ENCODE assay signal across 31 mouse cellular contexts in the genomic region with DNA sequence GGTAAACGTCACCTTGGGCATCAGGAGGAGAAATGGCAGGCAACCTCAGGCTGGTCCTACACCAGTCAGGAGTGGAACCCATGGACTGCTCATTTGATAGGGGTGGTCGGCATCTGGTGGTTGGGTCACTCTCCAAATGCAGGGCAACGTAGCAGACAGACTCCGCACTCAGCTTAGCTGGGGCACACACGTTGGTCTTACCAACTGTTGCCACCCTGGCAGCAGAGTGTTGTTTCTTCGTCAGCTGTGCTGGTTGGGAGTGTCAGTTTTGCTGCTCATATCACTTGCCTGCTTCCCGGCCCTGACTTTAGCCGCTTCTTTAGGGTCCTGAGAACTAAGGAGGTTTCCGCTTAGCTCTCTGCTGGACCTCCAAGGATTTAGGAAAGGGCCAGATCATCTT. TPM values are rescaled to one million over a fixed set of nuclear protein-coding genes. Genes with fewer than 3 reads are reported as not detected.
"Had no signal": no experiment of that assay in that cellular context is flagged by ENCODE, and none has a peak within 500 bp of the region (broad histone marks: within the 10 kb centered on the region; RNA-seq: fewer than 3 reads in every experiment).

No protein-coding gene starts in this region.

- H3K4me2 ChIP-seq: embryonic facial prominence, embryonic 12.5 days; embryonic facial prominence, embryonic 13.5 days; embryonic facial prominence, embryonic 15.5 days; forebrain, embryonic 12.5 days; forebrain, embryonic 13.5 days; forebrain, embryonic 15.5 days had no signal

- DNase-seq: cerebellum, adult 2 months; cerebellum, adult 8-10 months; cerebellum, adult 9-10 months; cerebellum, adult 9-11 months; cerebellum, postnatal 10 days; cerebellum, postnatal 14 days; cerebellum, postnatal 25 days; cerebellum, postnatal 36 days; embryo, embryonic 11 days; forebrain, postnatal 0 days; gastrocnemius, adult 2 months; gastrocnemius, postnatal 10 days; gastrocnemius, postnatal 14 days; gastrocnemius, postnatal 25 days; gastrocnemius, postnatal 36 days; heart, adult 11 months; heart, adult 18-20 months; heart, adult 2 months had no signal

- H3K27me3 ChIP-seq: embryonic facial prominence, embryonic 12.5 days; embryonic facial prominence, embryonic 13.5 days; embryonic facial prominence, embryonic 15.5 days; forebrain, embryonic 12.5 days; forebrain, embryonic 13.5 days; forebrain, embryonic 15.5 days had no signal

- H3K4me3 ChIP-seq: embryonic facial prominence, embryonic 10.5 days; embryonic facial prominence, embryonic 12.5 days; embryonic facial prominence, embryonic 13.5 days; embryonic facial prominence, embryonic 15.5 days; erythroblast, embryonic 14.5 days; forebrain, embryonic 10.5 days; forebrain, embryonic 12.5 days; forebrain, embryonic 13.5 days; forebrain, embryonic 15.5 days; gastrocnemius, adult 2 months; heart, adult 2 months had no signal

- ATAC-seq: forebrain, embryonic 13.5 days; forebrain, embryonic 14.5 days; forebrain, embryonic 15.5 days; forebrain, embryonic 16.5 days; forebrain, postnatal 0 days had no signal

- H3K36me3 ChIP-seq: embryonic facial prominence, embryonic 10.5 days; embryonic facial prominence, embryonic 12.5 days; embryonic facial prominence, embryonic 13.5 days; embryonic facial prominence, embryonic 15.5 days; forebrain, embryonic 10.5 days; forebrain, embryonic 12.5 days; forebrain, embryonic 15.5 days had no signal

RNA-seq across cellular contexts. Expression of gene Bcar1, which starts 14.0 kb away (rescaled TPM):
- total RNA-seq: common myeloid progenitor, adult 5-6 weeks; granulocyte monocyte progenitor cell, adult 5-6 weeks had no signal
